Mouse (Mus musculus): ENCODE results near the gene Timm10b. TPM values are rescaled to one million over a fixed set of nuclear protein-coding genes. Genes with fewer than 3 reads are reported as not detected.
A peak's percentile ranks its signal among the peaks of the same experiment; 100 is the strongest.

The Timm10b gene
- total and polyA plus RNA-seq, 3 experiments: 86.2 to 103 (median 99.3) TPM

GRCm38 (mm10) chr7:105633801-105634135, 6.1 kb upstream of the Timm10b start:
- Histone ChIP-seq H3K9ac (ENCODE audit: insufficient read depth, low read depth) (no peak overlapping the region), H3K4me1 (ENCODE audit: control insufficient read depth in 1 of 2, insufficient read depth in 2 of 2) (peaks cover 3 to 26% of the 10 kb centered on the region in 2 experiments; a peak in 3 of 4 replicates), H3K36me3 (replicated peaks in 1 of 2; ENCODE audit: control insufficient read depth in 1 of 2, insufficient read depth in 1 of 2, low read length in 1 of 2) (peaks cover 18 to 42% of the 10 kb centered on the region in 2 experiments), H3K4me2 (ENCODE audit: insufficient read depth, low read depth, poor library complexity, severe bottlenecking) (peak overlapping the region; percentile 84; the same call in 1 of the 2 replicates), H3K27me3 (replicated peaks) (peaks cover 9% of the 10 kb centered on the region), H3K9me3 (replicated peaks; ENCODE audit: low read length) (no peaks in the 10 kb centered on the region), H3K79me2 (replicated peaks; ENCODE audit: control insufficient read depth, extremely low read depth, insufficient read depth, poor library complexity, severe bottlenecking) (0 out of 2 replicates have a peak, but pooled peaks cover under 1% of the 10 kb centered on the region), H3K27ac (ENCODE audit: insufficient read depth, low read depth) (no peak overlapping the region), H3K4me3 (replicated peaks in 1 of 3; ENCODE audit: low read depth in 2 of 3, low read length in 2 of 3, poor library complexity in 1 of 3) (peak overlapping the region in 2 of 3 experiments; percentile 35 to 69)
- DNase-seq (ENCODE audit: extremely low read depth): no peak
- dilution Hi-C loops (cut with MboI; ENCODE audit: extremely low pct_ligation_motif_present, extremely low pct_unique_long_range_greater_than_20kb, low sequenced_read_pairs) (no loop called here), in situ Hi-C loops (cut with MboI; ENCODE audit: low pct_ligation_motif_present, low pct_unique_long_range_greater_than_20kb, low sequenced_read_pairs) (no loop called here)
- no peak for TF ChIP-seq E2F4 (IDR thresholded peaks at IDR 0.05; ENCODE audit: insufficient replicate concordance, low read depth, low read length)
- no peak for TF ChIP-seq ETS1 (conservative IDR thresholded peaks at IDR 0.05; ENCODE audit: low read depth, low read length)
- no peak for TF ChIP-seq POLR2A (IDR thresholded peaks at IDR 0.05; ENCODE audit: low read depth, low read length)
- no peak for TF ChIP-seq NRF1 (IDR thresholded peaks at IDR 0.05; ENCODE audit: low read depth, low read length)
- no peak for TF ChIP-seq ZKSCAN1 (IDR thresholded peaks at IDR 0.05; ENCODE audit: borderline replicate concordance, low read depth, low read length)

GRCm38 (mm10) chr7:105634272-105634920, 5.5 kb upstream of the Timm10b start:
- Histone ChIP-seq H3K4me2 (ENCODE audit: insufficient read depth, low read depth, poor library complexity, severe bottlenecking) (no peak overlapping the region), H3K4me1 (ENCODE audit: control insufficient read depth in 1 of 2, insufficient read depth in 2 of 2) (peaks cover 6 to 26% of the 10 kb centered on the region in 2 experiments; a peak in 3 of 4 replicates), H3K27ac (ENCODE audit: insufficient read depth, low read depth) (no peak overlapping the region), H3K27me3 (replicated peaks) (peaks cover 9% of the 10 kb centered on the region), H3K9ac (ENCODE audit: insufficient read depth, low read depth) (no peak overlapping the region), H3K9me3 (replicated peaks; ENCODE audit: low read length) (no peaks in the 10 kb centered on the region), H3K36me3 (replicated peaks in 1 of 2; ENCODE audit: control insufficient read depth in 1 of 2, insufficient read depth in 1 of 2, low read length in 1 of 2) (peaks cover 18 to 45% of the 10 kb centered on the region in 2 experiments), H3K79me2 (replicated peaks; ENCODE audit: control insufficient read depth, extremely low read depth, insufficient read depth, poor library complexity, severe bottlenecking) (peaks cover 6% of the 10 kb centered on the region; the same call in 1 of the 2 replicates), H3K4me3 (replicated peaks in 1 of 3; ENCODE audit: low read depth in 2 of 3, low read length in 2 of 3, poor library complexity in 1 of 3) (no peak overlapping the region)
- dilution Hi-C loops (cut with MboI; ENCODE audit: extremely low pct_ligation_motif_present, extremely low pct_unique_long_range_greater_than_20kb, low sequenced_read_pairs) (no loop called here), in situ Hi-C loops (cut with MboI; ENCODE audit: low pct_ligation_motif_present, low pct_unique_long_range_greater_than_20kb, low sequenced_read_pairs) (no loop called here)
- TF ChIP-seq USF1 (IDR thresholded peaks at IDR 0.05; ENCODE audit: low read depth, low read length) (no peak), ZKSCAN1 (IDR thresholded peaks at IDR 0.05; ENCODE audit: borderline replicate concordance, low read depth, low read length) (no peak), ZMIZ1 (IDR thresholded peaks at IDR 0.05; ENCODE audit: low read depth, low read length) (no peak), USF2 (conservative IDR thresholded peaks at IDR 0.05; ENCODE audit: low read depth, low read length) (no peak), POLR2A (IDR thresholded peaks at IDR 0.05; ENCODE audit: low read depth, low read length) (no peak), ELF1 (IDR thresholded peaks at IDR 0.05; ENCODE audit: low read depth, low read length) (no peak), MAX (IDR thresholded peaks at IDR 0.05; ENCODE audit: low read length) (no peak)
- DNase-seq (ENCODE audit: extremely low read depth): no peak

DNA sequence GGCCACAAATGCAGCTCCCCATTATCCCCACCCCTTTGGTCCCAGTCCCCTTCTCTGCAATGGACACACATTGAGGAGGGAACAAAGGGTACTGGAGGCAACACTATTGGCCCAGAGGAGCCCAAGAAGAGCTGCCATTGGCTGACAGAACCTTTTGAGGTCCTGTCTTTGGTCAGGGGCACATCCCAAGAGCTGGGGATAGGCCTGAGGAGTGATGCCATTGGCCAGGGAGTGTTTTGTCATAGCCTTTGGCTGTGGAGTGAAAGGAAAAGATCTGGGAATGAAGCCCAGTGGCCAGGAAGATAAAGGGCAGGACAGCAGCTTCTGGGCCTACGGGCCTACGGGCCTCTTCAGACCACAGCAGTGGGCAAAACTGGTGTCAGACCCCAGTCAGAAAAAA, 4.1 kb upstream of the Timm10b start:
- H3K79me2 ChIP-seq (replicated peaks; ENCODE audit: control insufficient read depth, extremely low read depth, insufficient read depth, poor library complexity, severe bottlenecking): peaks cover 10% of the 10 kb centered on the region; the same call in 1 of the 2 replicates
- TF ChIP-seq RAD21 (IDR thresholded peaks at IDR 0.05; ENCODE audit: low read depth, low read length) (no peak), MEF2A (IDR thresholded peaks at IDR 0.05; ENCODE audit: borderline replicate concordance, low read depth, low read length) (no peak), ELF1 (IDR thresholded peaks at IDR 0.05; ENCODE audit: low read depth, low read length) (no peak), IRF4 (IDR thresholded peaks at IDR 0.05; ENCODE audit: low read depth, low read length) (no peak), E2F4 (IDR thresholded peaks at IDR 0.05; ENCODE audit: insufficient replicate concordance, low read depth, low read length) (no peak), BHLHE40 (IDR thresholded peaks at IDR 0.05; ENCODE audit: low read depth, low read length) (no peak), POLR2AphosphoS2 (IDR thresholded peaks at IDR 0.05; ENCODE audit: low read depth, low read length) (no peak), MXI1 (IDR thresholded peaks at IDR 0.05; ENCODE audit: low read depth, low read length) (no peak)
- no peaks in the 10 kb centered on the region for H3K9me3 ChIP-seq (replicated peaks; ENCODE audit: low read length)
- no peak overlapping the region for H3K9ac ChIP-seq (ENCODE audit: insufficient read depth, low read depth)
- dilution Hi-C loops (cut with MboI; ENCODE audit: extremely low pct_ligation_motif_present, extremely low pct_unique_long_range_greater_than_20kb, low sequenced_read_pairs): no loop called here
- peaks cover 9% of the 10 kb centered on the region for H3K27me3 ChIP-seq (replicated peaks)
- H3K4me3 ChIP-seq (replicated peaks in 1 of 3; ENCODE audit: low read depth in 2 of 3, low read length in 2 of 3, poor library complexity in 1 of 3): no peak overlapping the region
- DNase-seq (ENCODE audit: extremely low read depth): no peak
- in situ Hi-C loops (cut with MboI; ENCODE audit: low pct_ligation_motif_present, low pct_unique_long_range_greater_than_20kb, low sequenced_read_pairs): no loop called here
- H3K4me2 ChIP-seq (ENCODE audit: insufficient read depth, low read depth, poor library complexity, severe bottlenecking): no peak overlapping the region
- peaks cover 6 to 24% of the 10 kb centered on the region in 2 experiments; a peak in 3 of 4 replicates for H3K4me1 ChIP-seq (ENCODE audit: control insufficient read depth in 1 of 2, insufficient read depth in 2 of 2)
- no peak overlapping the region for H3K27ac ChIP-seq (ENCODE audit: insufficient read depth, low read depth)
- H3K36me3 ChIP-seq (replicated peaks in 1 of 2; ENCODE audit: control insufficient read depth in 1 of 2, insufficient read depth in 1 of 2, low read length in 1 of 2): peaks cover 18 to 45% of the 10 kb centered on the region in 2 experiments
